Mouse (Mus musculus): ENCODE results near the gene Etfbkmt.

DNA sequence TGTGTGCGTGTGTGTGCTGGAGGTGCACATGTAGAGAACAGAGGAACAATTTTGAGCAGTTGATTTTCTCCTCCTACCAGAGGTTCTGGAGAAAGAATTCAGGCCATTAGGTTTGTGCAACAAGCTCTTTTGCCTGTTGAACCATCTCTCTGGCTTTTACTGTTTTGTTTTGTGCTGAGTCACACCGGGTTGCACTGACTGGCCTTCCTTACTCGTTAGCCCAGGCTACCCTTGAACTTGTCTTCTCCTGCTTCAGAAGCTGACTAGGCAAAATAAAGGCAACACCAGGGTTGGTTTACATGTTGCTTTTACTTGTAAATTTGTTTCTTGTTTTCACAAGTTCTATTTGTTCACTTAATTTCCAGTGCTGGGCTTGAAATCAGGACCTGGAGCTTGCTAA, 16.6 kb upstream of the Etfbkmt start:
- TF ChIP-seq CTCF (IDR thresholded peaks at IDR 0.05; ENCODE audit: borderline replicate concordance, control insufficient read depth, extremely low read depth, insufficient read depth, low read length, poor library complexity) (no peak), POLR2A (IDR thresholded peaks at IDR 0.05; ENCODE audit: control insufficient read depth, extremely low read depth, insufficient read depth, low read length, poor library complexity) (no peak)

All from thymus, adult 2 months (tissue).